Mouse (Mus musculus) gastrocnemius, adult 18-20 months (tissue): ENCODE measurements at regions not wholly inside any gene's neighbourhood (a gene's known extent, or its start where the extent isn't known, plus 50 kb on each side); places are given as distances from the start of the nearest gene placed in this dataset.

Experiments used
- DNase-seq: peaks from one replicate; pipeline ENCODE4 v3.0.0; 2021; ENCODE audit warnings: low spot score

GRCm38 (mm10) chr5:148742158-148742835 lies 186.8 kb downstream of the Katnal1 start:
- no peak for DNase-seq

GRCm38 (mm10) chr5:148741267-148742004 lies 187.7 kb downstream of the Katnal1 start:
- DNase-seq = no peak

- peak; percentile 69 for DNase-seq
Observed at GRCm38 (mm10) chr5:148740366-148741266, 188.0 kb upstream of the Ubl3 start.

GRCm38 (mm10) chr5:148739672-148740071 lies 187.1 kb upstream of the Ubl3 start:
- DNase-seq = no peak

- DNase-seq = no peak
Observed at GRCm38 (mm10) chr5:148739141-148739540, 186.6 kb upstream of the Ubl3 start.

- DNase-seq = no peak
Observed at GRCm38 (mm10) chr5:148729541-148729940, 177.0 kb upstream of the Ubl3 start.

GRCm38 (mm10) chr5:148728492-148728891 lies 175.9 kb upstream of the Ubl3 start:
- DNase-seq = no peak

GRCm38 (mm10) chr5:148726442-148726841 lies 173.9 kb upstream of the Ubl3 start:
- no peak for DNase-seq

- no peak for DNase-seq
Observed at GRCm38 (mm10) chr5:148724470-148724869, 171.9 kb upstream of the Ubl3 start.

- DNase-seq = no peak
Observed at GRCm38 (mm10) chr5:148723677-148724227, 171.2 kb upstream of the Ubl3 start.

GRCm38 (mm10) chr5:148720604-148721003 lies 168.0 kb upstream of the Ubl3 start:
- no peak for DNase-seq

- no peak for DNase-seq
Observed at GRCm38 (mm10) chr5:148716633-148717032, 164.0 kb upstream of the Ubl3 start.

GRCm38 (mm10) chr5:148715218-148715991 lies 162.8 kb upstream of the Ubl3 start:
- no peak for DNase-seq

GRCm38 (mm10) chr5:148714807-148715206 lies 162.2 kb upstream of the Ubl3 start:
- no peak for DNase-seq

- DNase-seq = no peak
Observed at GRCm38 (mm10) chr5:148713796-148714195, 161.2 kb upstream of the Ubl3 start.

- DNase-seq = no peak
Observed at GRCm38 (mm10) chr5:148713039-148713438, 160.4 kb upstream of the Ubl3 start.

GRCm38 (mm10) chr5:148711570-148711969 lies 159.0 kb upstream of the Ubl3 start:
- DNase-seq = no peak

GRCm38 (mm10) chr5:148709111-148709771 lies 156.7 kb upstream of the Ubl3 start:
- no peak for DNase-seq

GRCm38 (mm10) chr5:148708014-148708741 lies 155.6 kb upstream of the Ubl3 start:
- no peak for DNase-seq

- no peak for DNase-seq
Observed at GRCm38 (mm10) chr5:148707335-148707734, 154.7 kb upstream of the Ubl3 start.
